Mouse (Mus musculus) layer of hippocampus, adult 9-11 months (tissue): Measurements from ENCODE around the gene Srf.
"Not testable (repeated sequence)": the region's sequence is repeated elsewhere in the genome, so short reads cannot be mapped to it uniquely, and the experiment has no call there.

ENCODE experiments used
- DNase-seq: peaks from one replicate; pipeline ENCODE4 v3.0.0; 2022

Gene Srf

GRCm38 (mm10) chr17:46555673-46556583, at the start of gene Srf:
Gene Srf, minus strand, starts transcription at chr17:46556175.
- DNase-seq, result peak; percentile 99

- DNase-seq, result no peak
These were observed 49.2 kb upstream of the Srf start for GRCm38 (mm10) chr17:46605126-46605525.

- DNase-seq, result no peak
These were observed 47.3 kb upstream of the Srf start for GRCm38 (mm10) chr17:46603229-46603628.

- no peak for DNase-seq
These were observed 46.2 kb upstream of the Srf start for GRCm38 (mm10) chr17:46602212-46602611.

- DNase-seq, result no peak
These were observed 44.6 kb upstream of the Srf start for GRCm38 (mm10) chr17:46600569-46600968.

GRCm38 (mm10) chr17:46598963-46599362, 43.0 kb upstream of the Srf start:
- no peak for DNase-seq

- no peak for DNase-seq
These were observed 42.0 kb upstream of the Srf start for GRCm38 (mm10) chr17:46597956-46598355.

- DNase-seq, result no peak
These were observed 39.4 kb upstream of the Srf start for GRCm38 (mm10) chr17:46595336-46595735.

GRCm38 (mm10) chr17:46594606-46595005, 38.6 kb upstream of the Srf start:
- no peak for DNase-seq

GRCm38 (mm10) chr17:46593124-46593523, 37.1 kb upstream of the Srf start:
- no peak for DNase-seq

GRCm38 (mm10) chr17:46591406-46591805, 35.4 kb upstream of the Srf start:
- no peak for DNase-seq

- DNase-seq, result no peak
These were observed 34.5 kb upstream of the Srf start for GRCm38 (mm10) chr17:46590439-46590838.

- DNase-seq, result no peak
These were observed 33.8 kb upstream of the Srf start for GRCm38 (mm10) chr17:46589635-46590314.

GRCm38 (mm10) chr17:46588913-46589312, 32.9 kb upstream of the Srf start:
- DNase-seq, result no peak

- no peak for DNase-seq
These were observed 32.2 kb upstream of the Srf start for GRCm38 (mm10) chr17:46588173-46588572.

- DNase-seq, result no peak
These were observed 30.4 kb upstream of the Srf start for GRCm38 (mm10) chr17:46586327-46586726.

GRCm38 (mm10) chr17:46578650-46579049, 22.7 kb upstream of the Srf start:
- DNase-seq, result no peak

GRCm38 (mm10) chr17:46576070-46576469, 20.1 kb upstream of the Srf start:
- no peak for DNase-seq

- DNase-seq, result no peak
These were observed 18.6 kb upstream of the Srf start for GRCm38 (mm10) chr17:46574535-46574934.

- no peak for DNase-seq
These were observed 15.0 kb upstream of the Srf start for GRCm38 (mm10) chr17:46571005-46571404.

GRCm38 (mm10) chr17:46559146-46559545, 3.2 kb upstream of the Srf start:
- no peak for DNase-seq

- no peak for DNase-seq
These were observed 2.2 kb upstream of the Srf start for GRCm38 (mm10) chr17:46558151-46558550.

- DNase-seq, result not testable (repeated sequence)
These were observed 1.3 kb upstream of the Srf start for GRCm38 (mm10) chr17:46557321-46557720.

GRCm38 (mm10) chr17:46556584-46556945, 590 bp upstream of the Srf start:
- DNase-seq, result no peak
